Comparison of ENCODE assay signal across 8 mouse cellular contexts in the genomic region with DNA sequence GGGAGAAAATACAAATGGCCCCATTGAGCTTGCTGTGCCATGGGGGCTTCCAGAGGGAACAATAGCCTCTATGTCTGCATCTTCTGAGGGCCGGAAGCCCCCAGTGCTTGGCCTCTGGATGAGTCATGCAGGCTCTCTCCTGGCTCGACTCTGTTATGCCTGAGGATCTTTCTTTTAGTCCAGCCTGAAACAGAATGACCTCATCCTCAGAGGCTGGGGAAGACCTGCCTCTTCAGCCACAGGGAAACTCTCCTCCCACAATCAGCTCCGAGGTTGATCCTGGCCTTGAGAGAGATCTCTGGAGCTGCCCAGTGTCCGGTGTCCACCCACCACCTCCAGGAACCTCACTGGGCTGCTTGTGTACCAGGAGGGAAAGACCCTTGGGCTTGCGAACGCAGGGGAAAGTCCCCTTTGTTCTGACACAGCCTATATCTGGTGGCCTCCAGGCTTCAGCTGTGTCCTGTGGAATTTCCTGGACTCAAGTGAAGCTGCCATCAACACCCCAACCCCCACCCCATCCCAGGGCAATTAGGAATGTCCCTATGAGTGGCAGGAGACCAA.
A peak's percentile ranks its signal among the peaks of the same experiment; 100 is the strongest.
DNase-seq lines count a peak whose midpoint lies in the region; ATAC-seq and TF ChIP-seq lines count a peak whose summit lies in the region.

No protein-coding gene starts in this region.

- peak; percentile 54 for DNase-seq in MN1 (ENCODE audit: low spot score)
- peak; percentile 52 to 68 for DNase-seq in adrenal gland, postnatal 36 days
- DNase-seq in heart, adult 9 months (ENCODE audit: low spot score in 2 of 2): peak; percentile 73 to 82
- DNase-seq in kidney, postnatal 0 days (ENCODE audit: low spot score): peak; percentile 75
- DNase-seq in mesoderm, embryonic 11.5 days (ENCODE audit: low read depth, low spot score): peak; percentile 64
- DNase-seq in cerebellum, adult 9-10 months: no peak
- DNase-seq in right cerebral cortex, postnatal 14 days: no peak
- DNase-seq in left cerebral cortex, postnatal 36 days (ENCODE audit: low spot score in 2 of 2): no peak

- no peaks in the 10 kb centered on the region for H3K27me3 ChIP-seq in kidney, postnatal 0 days (ENCODE audit: insufficient read depth, low read length)

- 44% methylated on average over 6 of the region's 6 CpGs for WGBS in kidney, postnatal 0 days

- H3K27ac ChIP-seq in kidney, postnatal 0 days: peak overlapping the region; percentile 50; the same call in 1 of the 2 replicates

- peaks cover 4% of the 10 kb centered on the region; the same call in 1 of the 2 replicates for H3K4me1 ChIP-seq in kidney, postnatal 0 days (replicated peaks; ENCODE audit: insufficient read depth, low read length)

- H3K4me2 ChIP-seq in kidney, postnatal 0 days (ENCODE audit: low read length): no peak overlapping the region

- no peak overlapping the region for H3K9ac ChIP-seq in kidney, postnatal 0 days (ENCODE audit: low read depth, low read length)

- TF ChIP-seq CTCF in kidney, postnatal 0 days (IDR thresholded peaks at IDR 0.05; ENCODE audit: low read depth): no peak

- intact Hi-C loops in left cerebral cortex, postnatal 36 days (cut with DNase I): no loop called here

- H3K36me3 ChIP-seq in kidney, postnatal 0 days (ENCODE audit: insufficient read depth, low read length): no peaks in the 10 kb centered on the region

- ATAC-seq in kidney, postnatal 0 days (replicated peaks; ENCODE audit: low FRiP score, low read depth): peak; percentile 80

- H3K4me3 ChIP-seq in kidney, postnatal 0 days (replicated peaks; ENCODE audit: low read depth, low read length): no peak overlapping the region

- H3K9me3 ChIP-seq in kidney, postnatal 0 days (replicated peaks; ENCODE audit: low read length): no peaks in the 10 kb centered on the region

Comparison
In these comparisons a context has a peak if more than half of its experiments do, and no peak if none do; other contexts are left out.
1. DNase-seq: peak in MN1 (single experiment), adrenal gland, postnatal 36 days (2 of 2), heart, adult 9 months (2 of 2), kidney, postnatal 0 days (single experiment) and mesoderm, embryonic 11.5 days (single experiment); none in cerebellum, adult 9-10 months (single experiment), right cerebral cortex, postnatal 14 days (single experiment) and left cerebral cortex, postnatal 36 days (0 of 2).